Mouse (Mus musculus) midbrain, embryonic 10.5 days (tissue): ENCODE results near the gene 1700016H13Rik. TPM values are rescaled to one million over a fixed set of nuclear protein-coding genes. Genes with fewer than 3 reads are reported as not detected.

ENCODE experiments used
- DNase-seq: peaks from one replicate; pipeline ENCODE4 v3.0.0-alpha.2; 2017; ENCODE audit warnings: low spot score
- H3K27ac ChIP-seq: fragments of 300-500 bp; sonication (generic); replicated peaks from 2 replicates; pipeline ENCODE4 v1.5.1; 2016; ENCODE audit warnings: mild to moderate bottlenecking
- H3K27me3 ChIP-seq: fragments of 300-500 bp; sonication (generic); 2 replicates; pipeline ENCODE4 v1.6.1; 2016; ENCODE audit warnings: low read depth, mild to moderate bottlenecking; ENCODE audit not compliant: poor library complexity, severe bottlenecking
- H3K36me3 ChIP-seq: fragments of 300-500 bp; sonication (generic); 2 replicates; pipeline ENCODE4 v1.6.1; 2016; ENCODE audit warnings: mild to moderate bottlenecking, moderate library complexity
- H3K4me1 ChIP-seq: fragments of 300-500 bp; sonication (generic); 2 replicates; pipeline ENCODE4 v1.6.1; 2016
- H3K4me3 ChIP-seq: fragments of 300-500 bp; sonication (generic); 2 replicates; pipeline ENCODE4 v1.5.1; 2016; ENCODE audit warnings: mild to moderate bottlenecking, moderate library complexity
- H3K9me3 ChIP-seq: fragments of 300-500 bp; sonication (generic); replicated peaks from 2 replicates; pipeline ENCODE4 v1.6.1; 2016; ENCODE audit warnings: mild to moderate bottlenecking
- WGBS: fragments of 180-500 bp; shearing (Covaris S2); methylation state at CpG from one replicate; pipeline ENCODE4 v1.1.7; 2016; 5-methylcytosine and 5-hydroxymethylcytosine counted together
- polyA plus RNA-seq: library from polyadenylated mRNA; unstranded; fragments of >200 nt; fragmentation: Nextera tagmentation; extraction: Ambion mirVana; gene quantifications from 2 replicates; pipeline ENCODE4 v1.2.1, GENCODE M21; 2016

1700016H13Rik gene
- polyA plus RNA-seq, 1 experiment from 2014 or later: 0.21 TPM

- Histone ChIP-seq H3K4me1 (peaks cover 24% of the 10 kb centered on the region), H3K9me3 (no peaks in the 10 kb centered on the region), H3K36me3 (no peaks in the 10 kb centered on the region), H3K4me3 (no peak overlapping the region), H3K27me3 (peaks cover 48% of the 10 kb centered on the region), H3K27ac (no peak overlapping the region)
- no peak for DNase-seq
Measured at GRCm38 (mm10) chr5:103691171-103691570, 35.4 kb upstream of the 1700016H13Rik start.

- WGBS: 90% methylated on average over 8 of the region's 8 CpGs
- Histone ChIP-seq H3K4me3 (no peak overlapping the region), H3K27me3 (peaks cover 47% of the 10 kb centered on the region), H3K9me3 (no peaks in the 10 kb centered on the region), H3K4me1 (peaks cover 24% of the 10 kb centered on the region), H3K27ac (no peak overlapping the region), H3K36me3 (no peaks in the 10 kb centered on the region)
- DNase-seq: no peak
Measured at GRCm38 (mm10) chr5:103690190-103690589, 34.4 kb upstream of the 1700016H13Rik start.

GRCm38 (mm10) chr5:103689645-103690044, 33.8 kb upstream of the 1700016H13Rik start:
- no peaks in the 10 kb centered on the region for H3K9me3 ChIP-seq
- H3K27ac ChIP-seq: no peak overlapping the region
- H3K4me1 ChIP-seq: peaks cover 24% of the 10 kb centered on the region
- H3K36me3 ChIP-seq: no peaks in the 10 kb centered on the region
- H3K4me3 ChIP-seq: no peak overlapping the region
- DNase-seq: no peak
- 91% methylated on average over 5 of the region's 5 CpGs for WGBS
- H3K27me3 ChIP-seq: peaks cover 44% of the 10 kb centered on the region

- H3K27me3 ChIP-seq: no peaks in the 10 kb centered on the region
- WGBS: 67% methylated on average over 3 of the region's 3 CpGs
- H3K4me1 ChIP-seq: no peaks in the 10 kb centered on the region
- H3K4me3 ChIP-seq: no peak overlapping the region
- H3K36me3 ChIP-seq: no peaks in the 10 kb centered on the region
- no peaks in the 10 kb centered on the region for H3K9me3 ChIP-seq
- DNase-seq: no peak
- no peak overlapping the region for H3K27ac ChIP-seq
Measured at GRCm38 (mm10) chr5:103681824-103682223, 26.0 kb upstream of the 1700016H13Rik start.

- DNase-seq: peak; percentile 66
- no peaks in the 10 kb centered on the region for H3K36me3 ChIP-seq
- no peak overlapping the region for H3K27ac ChIP-seq
- no peaks in the 10 kb centered on the region for H3K9me3 ChIP-seq
- no peaks in the 10 kb centered on the region for H3K27me3 ChIP-seq
- no peaks in the 10 kb centered on the region for H3K4me1 ChIP-seq
- no peak overlapping the region for H3K4me3 ChIP-seq
- WGBS: 41% methylated on average over 4 of the region's 4 CpGs
Measured at GRCm38 (mm10) chr5:103680381-103680780, 24.6 kb upstream of the 1700016H13Rik start.

- no peak overlapping the region for H3K4me3 ChIP-seq
- no peak overlapping the region for H3K27ac ChIP-seq
- H3K9me3 ChIP-seq: no peaks in the 10 kb centered on the region
- 94% methylated on average over 5 of the region's 5 CpGs for WGBS
- no peaks in the 10 kb centered on the region for H3K36me3 ChIP-seq
- DNase-seq: no peak
- H3K27me3 ChIP-seq: no peaks in the 10 kb centered on the region
- H3K4me1 ChIP-seq: no peaks in the 10 kb centered on the region
Measured at GRCm38 (mm10) chr5:103678974-103679373, 23.2 kb upstream of the 1700016H13Rik start.

- no peak overlapping the region for H3K4me3 ChIP-seq
- no peak for DNase-seq
- no peaks in the 10 kb centered on the region for H3K36me3 ChIP-seq
- no peaks in the 10 kb centered on the region for H3K9me3 ChIP-seq
- no peaks in the 10 kb centered on the region for H3K27me3 ChIP-seq
- H3K4me1 ChIP-seq: no peaks in the 10 kb centered on the region
- no peak overlapping the region for H3K27ac ChIP-seq
- 85% methylated on average over 6 of the region's 6 CpGs for WGBS
Measured at GRCm38 (mm10) chr5:103677894-103678293, 22.1 kb upstream of the 1700016H13Rik start.

- Histone ChIP-seq H3K36me3 (no peaks in the 10 kb centered on the region), H3K4me3 (no peak overlapping the region), H3K27me3 (no peaks in the 10 kb centered on the region), H3K4me1 (peaks cover 3% of the 10 kb centered on the region; the same call in 1 of the 2 replicates), H3K27ac (no peak overlapping the region), H3K9me3 (no peaks in the 10 kb centered on the region)
- WGBS: 86% methylated on average over 6 of the region's 6 CpGs
- DNase-seq: no peak
Measured at GRCm38 (mm10) chr5:103676289-103676881, 20.6 kb upstream of the 1700016H13Rik start.

GRCm38 (mm10) chr5:103674482-103674881, 18.7 kb upstream of the 1700016H13Rik start:
- Histone ChIP-seq H3K4me3 (no peak overlapping the region), H3K27ac (no peak overlapping the region), H3K27me3 (no peaks in the 10 kb centered on the region), H3K9me3 (no peaks in the 10 kb centered on the region), H3K36me3 (no peaks in the 10 kb centered on the region), H3K4me1 (peaks cover 8% of the 10 kb centered on the region; the same call in 1 of the 2 replicates)
- no peak for DNase-seq
- WGBS: 60% methylated on average over 6 of the region's 6 CpGs

- Histone ChIP-seq H3K4me1 (peaks cover 8% of the 10 kb centered on the region; the same call in 1 of the 2 replicates), H3K27ac (no peak overlapping the region), H3K9me3 (no peaks in the 10 kb centered on the region), H3K27me3 (no peaks in the 10 kb centered on the region), H3K36me3 (no peaks in the 10 kb centered on the region), H3K4me3 (no peak overlapping the region)
- 86% methylated on average over 4 of the region's 4 CpGs for WGBS
- no peak for DNase-seq
Measured at GRCm38 (mm10) chr5:103673611-103674010, 17.8 kb upstream of the 1700016H13Rik start.

- Histone ChIP-seq H3K27ac (no peak overlapping the region), H3K4me1 (peaks cover 8% of the 10 kb centered on the region; the same call in 1 of the 2 replicates), H3K9me3 (no peaks in the 10 kb centered on the region), H3K27me3 (no peaks in the 10 kb centered on the region), H3K4me3 (no peak overlapping the region), H3K36me3 (no peaks in the 10 kb centered on the region)
- WGBS: 69% methylated on average over 3 of the region's 3 CpGs
- no peak for DNase-seq
Measured at GRCm38 (mm10) chr5:103671858-103672257, 16.0 kb upstream of the 1700016H13Rik start.

- Histone ChIP-seq H3K27ac (no peak overlapping the region), H3K4me3 (no peak overlapping the region), H3K27me3 (no peaks in the 10 kb centered on the region), H3K9me3 (no peaks in the 10 kb centered on the region), H3K36me3 (no peaks in the 10 kb centered on the region), H3K4me1 (peaks cover 3% of the 10 kb centered on the region; the same call in 1 of the 2 replicates)
- WGBS: 79% methylated on average over 2 of the region's 2 CpGs
- no peak for DNase-seq
Measured at GRCm38 (mm10) chr5:103665876-103666275, 10.1 kb upstream of the 1700016H13Rik start.

GRCm38 (mm10) chr5:103664932-103665331, 9.1 kb upstream of the 1700016H13Rik start:
- H3K27me3 ChIP-seq: no peaks in the 10 kb centered on the region
- H3K4me1 ChIP-seq: 0 out of 2 replicates have a peak, but pooled peaks cover 3% of the 10 kb centered on the region
- 77% methylated on average over 9 of the region's 9 CpGs for whole genome bisulfite sequencing
- no peak for DNase-seq
- H3K4me3 ChIP-seq: no peak overlapping the region
- H3K36me3 ChIP-seq: no peaks in the 10 kb centered on the region
- no peak overlapping the region for H3K27ac ChIP-seq
- H3K9me3 ChIP-seq: no peaks in the 10 kb centered on the region
